ENCODE assay signal across 22 mouse cellular contexts in genomic region chr10:59727251-59727650, GRCm38 (mm10). TPM values are rescaled to one million over a fixed set of nuclear protein-coding genes. Genes with fewer than 3 reads are reported as not detected.
DNase-seq lines count a peak whose midpoint lies in the region; ATAC-seq and TF ChIP-seq lines count a peak whose summit lies in the region.
"Had no signal": no experiment of that assay in that cellular context is flagged by ENCODE, and none has a peak within 500 bp of the region (broad histone marks: within the 10 kb centered on the region; RNA-seq: fewer than 3 reads in every experiment).

No protein-coding gene starts in this region.

- no peak for TF ChIP-seq POLR2A in cerebellum, adult 2 months (IDR thresholded peaks at IDR 0.05; ENCODE audit: borderline replicate concordance, insufficient read depth, low read length)

- no peak for TF ChIP-seq CTCF in cerebellum, adult 2 months (IDR thresholded peaks at IDR 0.05; ENCODE audit: borderline replicate concordance, insufficient read depth, low read depth, low read length)
- TF ChIP-seq CTCF in lung, embryonic 14.5 days (IDR thresholded peaks at IDR 0.05; ENCODE audit: low read depth): no peak

- no peaks in the 10 kb centered on the region for H3K27me3 ChIP-seq in cerebellum, adult 2 months (ENCODE audit: control insufficient read depth, insufficient read depth, low read length)
- H3K27me3 ChIP-seq in lung, embryonic 14.5 days (ENCODE audit: insufficient read depth, low read length): no peaks in the 10 kb centered on the region
- no peaks in the 10 kb centered on the region for H3K27me3 ChIP-seq in forebrain, embryonic 13.5 days
- H3K27me3 ChIP-seq: embryonic facial prominence, embryonic 15.5 days; forebrain, embryonic 12.5 days; hindbrain, embryonic 12.5 days; hindbrain, embryonic 15.5 days had no signal

- ATAC-seq in lung, embryonic 14.5 days (ENCODE audit: insufficient read depth): no peak
- ATAC-seq in forebrain, embryonic 13.5 days: no peak
- ATAC-seq: forebrain, embryonic 16.5 days; intestine, postnatal 0 days had no signal

- H3K4me1 ChIP-seq in cerebellum, adult 2 months (ENCODE audit: control insufficient read depth, insufficient read depth, low read length): peaks cover 12% of the 10 kb centered on the region
- 0 out of 2 replicates have a peak, but pooled peaks cover 6% of the 10 kb centered on the region for H3K4me1 ChIP-seq in lung, embryonic 14.5 days (ENCODE audit: insufficient read depth)
- peaks cover 18% of the 10 kb centered on the region; the same call in 1 of the 2 replicates for H3K4me1 ChIP-seq in forebrain, embryonic 13.5 days
- H3K4me1 ChIP-seq: embryonic facial prominence, embryonic 15.5 days; hindbrain, embryonic 15.5 days had no signal

- H3K9ac ChIP-seq in lung, embryonic 14.5 days: no peak overlapping the region
- no peak overlapping the region for H3K9ac ChIP-seq in forebrain, embryonic 13.5 days
- H3K9ac ChIP-seq: embryonic facial prominence, embryonic 15.5 days; forebrain, embryonic 12.5 days; hindbrain, embryonic 12.5 days; hindbrain, embryonic 15.5 days had no signal

- H3K9me3 ChIP-seq in lung, embryonic 14.5 days (ENCODE audit: low read depth, low read length): no peaks in the 10 kb centered on the region
- H3K9me3 ChIP-seq in forebrain, embryonic 13.5 days (replicated peaks): no peaks in the 10 kb centered on the region
- H3K9me3 ChIP-seq: embryonic facial prominence, embryonic 15.5 days; forebrain, embryonic 12.5 days; hindbrain, embryonic 12.5 days; hindbrain, embryonic 15.5 days had no signal

- no peak overlapping the region for H3K27ac ChIP-seq in cerebellum, adult 2 months (ENCODE audit: insufficient read depth, low read length)
- no peak overlapping the region for H3K27ac ChIP-seq in lung, embryonic 14.5 days (ENCODE audit: low read depth)
- no peak overlapping the region for H3K27ac ChIP-seq in forebrain, embryonic 13.5 days
- H3K27ac ChIP-seq: embryonic facial prominence, embryonic 15.5 days; forebrain, embryonic 12.5 days; hindbrain, embryonic 12.5 days; hindbrain, embryonic 15.5 days had no signal

- 0 out of 2 replicates have a peak, but pooled peaks cover 5% of the 10 kb centered on the region for H3K36me3 ChIP-seq in lung, embryonic 14.5 days (ENCODE audit: insufficient read depth)
- H3K36me3 ChIP-seq in forebrain, embryonic 13.5 days (ENCODE audit: poor library complexity, severe bottlenecking): no peaks in the 10 kb centered on the region
- H3K36me3 ChIP-seq: embryonic facial prominence, embryonic 15.5 days; forebrain, embryonic 12.5 days; hindbrain, embryonic 12.5 days; hindbrain, embryonic 15.5 days had no signal

- H3K4me2 ChIP-seq in lung, embryonic 14.5 days: no peak overlapping the region
- H3K4me2 ChIP-seq in forebrain, embryonic 13.5 days: no peak overlapping the region
- H3K4me2 ChIP-seq: embryonic facial prominence, embryonic 15.5 days; forebrain, embryonic 12.5 days; heart, embryonic 11.5 days; hindbrain, embryonic 12.5 days; hindbrain, embryonic 15.5 days had no signal

- DNase-seq in cerebellum, adult 2 months: peak; percentile 27 to 64
- no peak for DNase-seq in cerebellum, adult 11 months
- DNase-seq in lung, embryonic 14.5 days: peak; percentile 31
- DNase-seq in lung, postnatal 14 days: no peak
- DNase-seq in NIH3T3 (ENCODE audit: low read depth): peak; percentile 80
- peak; percentile 16 for DNase-seq in fibroblast of lung, adult 2 months (ENCODE audit: low read depth)
- no peak for DNase-seq in kidney, postnatal 4 days
- DNase-seq: adrenal gland, adult 2 months; adrenal gland, postnatal 14 days; embryo, embryonic 11 days; gastrocnemius, postnatal 10 days; gastrocnemius, postnatal 36 days; heart, adult 11 months; kidney, adult 2 months had no signal

- WGBS in cerebellum, adult 2 months: 20% methylated on average over 6 of the region's 6 CpGs
- WGBS in lung, embryonic 14.5 days: 61% methylated on average over 6 of the region's 6 CpGs
- WGBS in forebrain, embryonic 13.5 days: 72% methylated on average over 6 of the region's 6 CpGs

- no peak overlapping the region for H3K4me3 ChIP-seq in cerebellum, adult 2 months (replicated peaks; ENCODE audit: insufficient read depth, low read depth, low read length)
- H3K4me3 ChIP-seq in lung, embryonic 14.5 days (ENCODE audit: low read depth, low read length): no peak overlapping the region
- H3K4me3 ChIP-seq in forebrain, embryonic 13.5 days: no peak overlapping the region
- H3K4me3 ChIP-seq: embryonic facial prominence, embryonic 15.5 days; forebrain, embryonic 12.5 days; hindbrain, embryonic 12.5 days; hindbrain, embryonic 15.5 days had no signal

RNA-seq across cellular contexts. Expression of gene Micu1, which starts 25.0 kb away (rescaled TPM):
- 166 and 174 TPM in 2 replicates for polyA plus RNA-seq in cerebellum, adult 2 months (2012; rRNA removed)
- polyA plus RNA-seq in lung, embryonic 14.5 days (2014; fragmentation: Nextera tagmentation; extraction: Ambion mirVana): 81.0 and 83.9 TPM in 2 replicates
- polyA plus RNA-seq in forebrain, embryonic 13.5 days (2015; fragmentation: Nextera tagmentation; extraction: Ambion mirVana): 69.0 and 72.6 TPM in 2 replicates

Comparison
In these comparisons a context has a peak if more than half of its experiments do, and no peak if none do; other contexts are left out.
1. DNase-seq: peak in cerebellum, adult 2 months (2 of 2), lung, embryonic 14.5 days (single experiment), NIH3T3 (single experiment) and fibroblast of lung, adult 2 months (single experiment); none in cerebellum, adult 11 months (single experiment), lung, postnatal 14 days (single experiment) and kidney, postnatal 4 days (0 of 2).